Mouse (Mus musculus) lung, embryonic 14.5 days (tissue): Measurements from ENCODE around the gene Vdac2. TPM values are rescaled to one million over a fixed set of nuclear protein-coding genes. Genes with fewer than 3 reads are reported as not detected.

Source experiments
- ATAC-seq: fragments of 200-750 bp; cut with Nextera tagmentation; 2 replicates; pipeline ENCODE4 v1.8.0; 2017; ENCODE audit warnings: mild to moderate bottlenecking, moderate TSS enrichment, moderate library complexity; ENCODE audit not compliant: insufficient read depth
- DNase-seq: peaks from one replicate; pipeline ENCODE4 v3.0.0-alpha.2; 2015
- H3K27ac ChIP-seq: fragments of 300-500 bp; sonication (generic); 2 replicates; pipeline ENCODE4 v1.5.1; 2014; ENCODE audit warnings: low read depth, mild to moderate bottlenecking, moderate library complexity
- H3K27me3 ChIP-seq: fragments of 300-500 bp; sonication (generic); 2 replicates; pipeline ENCODE4 v1.6.1; 2014; ENCODE audit warnings: low read length, control low read depth; ENCODE audit not compliant: insufficient read depth
- H3K36me3 ChIP-seq: fragments of 300-500 bp; sonication (generic); 2 replicates; pipeline ENCODE4 v1.6.1; 2014; ENCODE audit warnings: control low read depth; ENCODE audit not compliant: insufficient read depth
- H3K4me1 ChIP-seq: fragments of 300-500 bp; sonication (generic); 2 replicates; pipeline ENCODE4 v1.6.1; 2014; ENCODE audit warnings: antibody characterized with exemption, control low read depth; ENCODE audit not compliant: insufficient read depth
- H3K4me2 ChIP-seq: fragments of 300-500 bp; sonication (generic); 2 replicates; pipeline ENCODE4 v1.6.1; 2014; ENCODE audit warnings: mild to moderate bottlenecking
- H3K4me3 ChIP-seq: fragments of 300-500 bp; sonication (generic); 2 replicates; pipeline ENCODE4 v1.5.1; 2014; ENCODE audit warnings: low read depth, low read length
- H3K9ac ChIP-seq: fragments of 300-500 bp; sonication (generic); 2 replicates; pipeline ENCODE4 v1.6.1; 2014
- H3K9me3 ChIP-seq: fragments of 300-500 bp; sonication (generic); 2 replicates; pipeline ENCODE4 v1.6.1; 2016; ENCODE audit warnings: low read depth, low read length, control low read depth
- CTCF ChIP-seq: IDR thresholded peaks from 2 replicates; pipeline ENCODE4 v1.5.1; 2016; ENCODE audit warnings: antibody characterized with exemption, low read depth
- WGBS: fragments of 180-500 bp; shearing (Covaris S2); extraction: QIAGEN DNeasy Blood & Tissue Kit; methylation state at CpG from one replicate; pipeline ENCODE4 v1.1.7; 2014; 5-methylcytosine and 5-hydroxymethylcytosine counted together
- polyA plus RNA-seq: library from polyadenylated mRNA; unstranded; fragments of >200 nt; fragmentation: Nextera tagmentation; extraction: Ambion mirVana; gene quantifications from 2 replicates; pipeline ENCODE4 v1.2.1, GENCODE M21; 2014

Gene Vdac2
- 274 and 278 TPM in 2 replicates for polyA plus RNA-seq

DNA sequence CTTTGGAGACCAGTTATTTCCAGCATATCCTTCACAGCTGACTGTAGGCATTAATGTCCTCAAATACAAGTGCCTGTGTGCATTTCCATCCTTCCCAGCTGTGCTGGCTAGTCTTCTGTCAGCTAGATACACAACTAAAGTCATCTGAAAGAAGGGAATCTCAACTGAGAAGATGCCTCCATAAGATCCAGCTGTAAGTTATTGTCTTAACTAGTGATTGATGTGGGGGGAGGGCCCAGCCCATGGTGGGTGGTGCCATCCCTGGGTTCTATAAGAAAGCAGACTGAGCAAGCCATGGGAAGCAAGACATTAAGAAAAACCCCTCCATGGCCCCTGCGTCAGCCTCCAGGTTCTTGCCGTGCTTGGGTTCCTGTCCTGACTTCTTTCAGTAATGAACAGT is at the start of gene Vdac2:
Gene Vdac2 (plus strand): TSS at position 301 of the 400 bp plus-strand sequence.
- 0 out of 2 replicates have a peak within 1 kb of the TSS, but pooled peaks have one; percentile 30 for H3K27ac ChIP-seq
- H3K4me2 ChIP-seq, result no peak within 1 kb of the TSS
- 82% methylated on average over 2 of the region's 2 CpGs for WGBS
- H3K9ac ChIP-seq, result no peak within 1 kb of the TSS
- H3K36me3 ChIP-seq, result no peaks in the 10 kb centered on the region
- H3K9me3 ChIP-seq, result no peaks in the 10 kb centered on the region
- no peak within 1 kb of the TSS for H3K4me3 ChIP-seq
- ATAC-seq (no peak), DNase-seq (no peak)
- H3K4me1 ChIP-seq, result peaks cover 17% of the 10 kb centered on the region
- no peak for TF ChIP-seq CTCF
- no peaks in the 10 kb centered on the region for H3K27me3 ChIP-seq

DNA sequence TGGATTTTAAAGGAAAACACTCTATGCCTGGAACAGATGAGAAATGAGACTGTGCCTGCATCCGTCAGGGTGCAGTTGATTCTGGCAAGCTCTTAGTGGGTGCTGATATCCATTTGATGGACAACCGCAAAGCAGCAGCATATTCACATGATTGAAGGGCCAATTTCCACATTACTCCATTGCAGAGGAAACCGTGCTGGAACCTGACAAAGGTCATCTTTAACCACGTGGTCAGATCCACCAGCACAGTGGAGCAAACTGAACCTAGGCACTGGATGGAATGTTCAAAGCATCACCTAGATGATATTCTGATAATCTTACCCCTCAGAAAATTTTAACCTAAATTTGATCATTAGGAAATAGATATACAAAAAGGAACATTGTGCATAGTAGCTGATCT is 48.8 kb upstream of the Vdac2 start:
- Histone ChIP-seq H3K9ac (no peak overlapping the region), H3K36me3 (peaks cover 33% of the 10 kb centered on the region), H3K27me3 (no peaks in the 10 kb centered on the region), H3K4me3 (no peak overlapping the region), H3K9me3 (no peaks in the 10 kb centered on the region), H3K4me2 (no peak overlapping the region), H3K27ac (no peak overlapping the region), H3K4me1 (no peaks in the 10 kb centered on the region)
- 94% methylated on average over 4 of the region's 4 CpGs for WGBS
- TF ChIP-seq CTCF, result no peak
- ATAC-seq, result no peak
- DNase-seq, result no peak

DNA sequence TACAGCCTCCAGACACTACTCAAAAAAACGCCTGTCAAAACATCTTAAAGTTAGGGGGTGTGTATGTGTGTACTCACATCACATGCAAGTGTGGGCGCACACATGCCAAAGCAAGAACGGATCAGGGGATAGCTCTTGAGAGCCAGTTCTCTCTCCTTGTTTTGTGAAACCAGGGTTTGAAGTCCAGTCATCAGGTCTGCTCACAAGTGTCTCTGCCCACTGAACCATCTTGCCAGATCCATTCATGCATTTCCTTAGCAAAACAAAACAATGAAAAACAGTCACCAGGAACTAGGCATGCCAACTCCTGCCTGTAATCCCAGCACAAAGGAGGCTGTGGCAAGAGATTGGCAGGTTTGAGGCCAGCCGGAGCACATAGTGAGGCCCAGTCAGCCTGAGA is 38.5 kb upstream of the Vdac2 start:
- no peaks in the 10 kb centered on the region for H3K4me1 ChIP-seq
- ATAC-seq, result no peak
- no peak for TF ChIP-seq CTCF
- no peak overlapping the region for H3K27ac ChIP-seq
- no peaks in the 10 kb centered on the region for H3K27me3 ChIP-seq
- H3K4me3 ChIP-seq, result no peak overlapping the region
- H3K4me2 ChIP-seq, result no peak overlapping the region
- H3K9me3 ChIP-seq, result no peaks in the 10 kb centered on the region
- H3K36me3 ChIP-seq, result peaks cover 21% of the 10 kb centered on the region
- DNase-seq, result no peak
- H3K9ac ChIP-seq, result no peak overlapping the region
- 85% methylated on average over 4 of the region's 4 CpGs for WGBS

DNA sequence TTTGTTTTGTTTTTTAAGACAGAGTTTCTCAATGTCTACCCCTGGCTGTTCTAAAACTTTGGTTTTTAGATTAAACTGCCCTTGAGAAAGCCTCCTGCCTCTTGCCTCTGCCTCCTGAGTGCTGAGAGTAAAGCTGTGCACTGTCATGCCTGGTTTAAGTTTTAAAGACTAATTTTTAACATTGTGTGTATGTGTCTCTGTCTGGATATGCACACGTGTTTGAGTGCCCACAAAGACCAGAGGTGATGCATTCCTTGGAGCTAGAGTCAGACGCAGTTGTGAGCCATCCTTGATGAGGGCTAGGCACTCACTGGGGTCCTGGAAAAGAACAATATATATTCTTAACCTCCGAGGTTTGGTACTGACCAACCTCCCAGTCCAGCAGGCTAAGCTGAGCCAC is 37.7 kb upstream of the Vdac2 start:
- DNase-seq (no peak), ATAC-seq (no peak)
- Histone ChIP-seq H3K36me3 (peaks cover 22% of the 10 kb centered on the region), H3K4me2 (no peak overlapping the region), H3K4me1 (no peaks in the 10 kb centered on the region), H3K4me3 (no peak overlapping the region), H3K9ac (no peak overlapping the region), H3K9me3 (no peaks in the 10 kb centered on the region), H3K27ac (no peak overlapping the region), H3K27me3 (no peaks in the 10 kb centered on the region)
- TF ChIP-seq CTCF, result no peak
- 79% methylated on average over 3 of the region's 3 CpGs for WGBS

DNA sequence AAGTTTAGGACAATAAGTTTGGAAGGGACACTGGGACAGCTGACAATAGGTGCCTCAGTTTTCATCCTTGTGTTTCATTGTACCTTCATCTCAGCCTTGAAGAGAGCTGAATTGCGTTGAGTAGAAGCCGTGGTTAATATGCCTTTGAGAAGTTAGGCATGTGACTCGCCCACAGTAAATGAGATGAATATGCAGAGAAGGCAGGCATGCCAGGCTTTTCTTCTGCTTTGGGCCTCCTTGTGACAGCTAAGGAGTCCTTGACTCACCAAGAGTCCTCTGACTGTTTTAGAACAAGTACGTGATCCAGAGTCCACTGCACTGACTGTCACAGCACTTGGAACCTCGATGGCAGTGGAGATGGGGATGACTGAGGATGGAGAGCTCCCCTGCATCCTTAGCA is 36.9 kb upstream of the Vdac2 start:
- Histone ChIP-seq H3K9ac (no peak overlapping the region), H3K36me3 (peaks cover 29% of the 10 kb centered on the region), H3K4me3 (no peak overlapping the region), H3K4me1 (no peaks in the 10 kb centered on the region), H3K27me3 (no peaks in the 10 kb centered on the region), H3K9me3 (no peaks in the 10 kb centered on the region), H3K4me2 (no peak overlapping the region), H3K27ac (no peak overlapping the region)
- no peak for TF ChIP-seq CTCF
- WGBS, result 93% methylated on average over 5 of the region's 5 CpGs
- ATAC-seq (no peak), DNase-seq (no peak)

DNA sequence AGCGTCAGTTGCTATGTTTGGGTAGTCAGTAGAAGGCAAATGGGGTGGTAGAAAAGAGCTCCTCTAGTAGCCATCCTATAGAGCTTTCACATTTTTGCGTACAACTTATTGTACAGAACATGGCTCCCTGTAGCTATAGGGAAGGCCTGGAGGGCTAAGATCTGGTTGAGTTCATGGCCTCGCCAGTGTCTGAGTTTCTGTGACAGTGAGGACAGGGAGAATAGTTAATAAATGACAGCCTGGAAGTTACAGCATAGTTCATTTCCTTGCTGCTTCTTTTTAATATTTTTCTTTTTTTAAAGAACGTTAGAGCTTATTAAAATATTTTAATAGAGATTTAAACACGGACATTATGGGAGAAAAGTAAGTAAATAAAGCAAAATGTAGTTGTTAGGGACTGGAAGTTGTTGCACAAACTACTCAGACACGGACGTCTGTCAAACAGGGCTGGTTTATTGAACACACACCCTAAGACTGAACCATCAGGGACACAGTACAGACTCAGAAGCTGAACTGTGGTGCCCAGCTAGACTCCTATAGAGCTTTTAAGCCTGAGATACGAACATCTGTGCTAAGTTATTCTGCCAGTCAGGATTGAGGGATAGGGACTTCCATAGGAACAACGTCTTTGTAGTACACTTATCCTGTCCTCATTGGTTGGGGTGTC is 34.3 kb upstream of the Vdac2 start:
- Histone ChIP-seq H3K36me3 (peaks cover 28% of the 10 kb centered on the region), H3K4me1 (no peaks in the 10 kb centered on the region), H3K27me3 (no peaks in the 10 kb centered on the region), H3K27ac (no peak overlapping the region), H3K4me3 (no peak overlapping the region), H3K4me2 (no peak overlapping the region), H3K9ac (no peak overlapping the region), H3K9me3 (no peaks in the 10 kb centered on the region)
- no peak for TF ChIP-seq CTCF
- no peak for ATAC-seq
- WGBS, result 83% methylated on average over 9 of the region's 9 CpGs
- no peak for DNase-seq

DNA sequence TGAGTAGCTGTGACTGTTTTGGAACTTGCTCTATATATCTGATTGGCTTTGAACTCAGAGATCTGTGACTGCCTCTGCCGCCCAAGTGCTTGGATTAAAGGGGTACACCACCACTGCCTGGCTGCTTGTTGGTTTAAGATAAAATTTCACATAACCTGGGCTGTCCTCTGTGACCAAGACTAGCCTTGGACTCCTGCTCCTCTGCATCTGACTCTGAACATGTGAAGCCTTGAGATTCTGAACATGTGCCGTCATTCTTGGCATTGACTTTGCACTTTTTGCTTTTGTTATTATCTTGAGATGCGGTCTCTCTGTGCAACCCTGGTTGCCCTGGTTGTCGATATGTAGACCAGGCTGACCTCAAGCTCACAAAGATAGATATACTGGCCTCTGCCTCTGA is 33.3 kb upstream of the Vdac2 start:
- Histone ChIP-seq H3K9ac (no peak overlapping the region), H3K27ac (no peak overlapping the region), H3K36me3 (peaks cover 23% of the 10 kb centered on the region), H3K4me1 (no peaks in the 10 kb centered on the region), H3K4me2 (no peak overlapping the region), H3K27me3 (no peaks in the 10 kb centered on the region), H3K4me3 (no peak overlapping the region), H3K9me3 (no peaks in the 10 kb centered on the region)
- 82% methylated on average over 4 of the region's 4 CpGs for WGBS
- ATAC-seq (no peak), DNase-seq (no peak)
- no peak for TF ChIP-seq CTCF

DNA sequence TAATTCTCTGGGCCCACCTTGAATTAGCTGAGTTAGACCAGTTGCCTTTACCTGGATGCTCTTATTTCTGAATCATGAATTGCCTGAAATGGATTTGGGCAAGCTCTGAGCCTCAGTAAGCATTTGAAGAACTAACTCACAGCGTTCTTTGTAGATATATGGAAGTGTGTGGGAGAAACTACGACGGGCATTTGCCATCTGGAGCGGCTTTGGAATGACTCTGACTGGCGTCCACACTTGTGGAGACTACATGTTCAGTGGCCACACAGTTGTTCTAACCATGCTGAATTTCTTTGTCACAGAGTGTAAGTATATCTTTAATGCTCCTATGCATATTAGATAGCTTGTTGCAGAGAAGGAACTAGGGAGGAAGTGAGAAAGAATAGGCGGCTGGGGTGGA is 32.8 kb upstream of the Vdac2 start:
- DNase-seq (no peak), ATAC-seq (no peak)
- Histone ChIP-seq H3K4me3 (no peak overlapping the region), H3K27ac (no peak overlapping the region), H3K4me1 (no peaks in the 10 kb centered on the region), H3K9me3 (no peaks in the 10 kb centered on the region), H3K4me2 (no peak overlapping the region), H3K9ac (no peak overlapping the region), H3K36me3 (peaks cover 21% of the 10 kb centered on the region), H3K27me3 (no peaks in the 10 kb centered on the region)
- WGBS, result 90% methylated on average over 6 of the region's 6 CpGs
- TF ChIP-seq CTCF, result no peak
